Mouse (Mus musculus) cerebellum, postnatal 10 days (tissue): ENCODE measurements around the gene Ehd4.

Source experiments
- DNase-seq, 2 experiments: peaks; one replicate each; pipeline ENCODE4 v3.0.0; 2021; ENCODE audit warnings: mixed read lengths in 2 of 2

Ehd4 gene

GRCm38 (mm10) chr2:120068555-120069465 lies 85.6 kb downstream of the Ehd4 start:
- peak; percentile 64 to 71 for DNase-seq

DNA sequence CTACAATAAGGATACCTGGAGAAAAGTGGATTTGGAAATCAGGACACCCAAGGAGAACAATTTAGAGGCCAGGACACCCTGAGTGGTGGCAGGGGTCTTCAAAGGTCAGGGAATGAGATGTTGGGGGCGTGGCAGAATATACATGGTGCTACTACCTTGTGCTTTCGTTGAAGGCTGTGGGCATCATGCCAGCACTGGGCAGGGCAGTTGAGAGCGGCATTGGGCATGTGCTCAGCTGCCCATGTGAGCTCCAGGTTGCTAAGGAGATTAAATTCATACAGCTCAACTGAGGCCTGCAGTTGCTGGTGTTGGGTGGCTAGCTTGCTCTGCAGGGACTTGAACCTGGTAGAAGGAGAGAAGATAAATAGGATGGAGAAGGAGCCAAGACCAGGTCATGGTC lies 88.2 kb downstream of the Ehd4 start:
- peak; percentile 48 to 52 for DNase-seq

- DNase-seq: no peak
These were observed 89.2 kb downstream of the Ehd4 start for GRCm38 (mm10) chr2:120065243-120065642.

DNA sequence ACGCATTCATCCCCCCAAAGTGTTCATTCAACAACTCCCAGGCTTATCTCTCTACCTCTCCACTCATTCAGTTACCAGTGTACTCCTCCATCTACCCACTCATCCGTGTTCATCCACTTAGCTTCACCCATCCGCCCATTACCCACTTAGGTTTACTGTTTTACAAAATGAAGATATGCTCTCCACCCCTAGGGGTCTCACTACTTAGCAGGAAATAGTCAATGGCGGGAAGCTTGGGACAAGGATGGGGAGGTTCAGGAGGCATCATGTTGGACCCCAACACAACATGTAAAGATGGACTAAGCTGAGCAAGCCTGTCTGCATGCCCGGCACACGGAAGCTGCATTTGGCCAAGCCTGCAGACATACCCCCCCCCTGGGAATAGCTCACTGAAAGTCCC lies 89.8 kb downstream of the Ehd4 start:
- DNase-seq: no peak

- DNase-seq: peak in 1 of 2 experiments; percentile 55
These were observed 92.2 kb downstream of the Ehd4 start for GRCm38 (mm10) chr2:120062248-120062647.

- DNase-seq: no peak
These were observed 93.8 kb downstream of the Ehd4 start for GRCm38 (mm10) chr2:120060651-120061050.

GRCm38 (mm10) chr2:120060190-120060589 lies 94.2 kb downstream of the Ehd4 start:
- DNase-seq: no peak

DNA sequence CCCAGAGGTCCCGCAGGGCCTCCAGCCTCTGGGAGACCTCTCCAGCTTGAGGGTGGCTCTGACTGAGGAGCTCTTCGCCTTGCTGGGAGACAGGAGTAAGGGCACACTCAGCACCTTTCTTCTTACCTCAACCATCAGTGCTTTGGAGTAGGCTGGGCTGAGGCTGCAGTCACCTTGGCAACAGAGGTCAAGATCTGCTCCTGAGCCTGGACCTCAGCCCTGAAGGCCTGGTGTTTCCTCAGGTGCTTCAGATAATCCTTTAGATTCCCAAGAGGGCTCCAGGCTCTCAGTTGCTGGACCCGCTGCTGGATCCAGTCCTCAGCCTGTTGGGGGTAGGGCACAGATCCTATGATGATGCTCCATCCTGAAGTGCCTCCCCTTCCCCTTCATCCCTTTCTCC lies 94.9 kb downstream of the Ehd4 start:
- no peak for DNase-seq

DNA sequence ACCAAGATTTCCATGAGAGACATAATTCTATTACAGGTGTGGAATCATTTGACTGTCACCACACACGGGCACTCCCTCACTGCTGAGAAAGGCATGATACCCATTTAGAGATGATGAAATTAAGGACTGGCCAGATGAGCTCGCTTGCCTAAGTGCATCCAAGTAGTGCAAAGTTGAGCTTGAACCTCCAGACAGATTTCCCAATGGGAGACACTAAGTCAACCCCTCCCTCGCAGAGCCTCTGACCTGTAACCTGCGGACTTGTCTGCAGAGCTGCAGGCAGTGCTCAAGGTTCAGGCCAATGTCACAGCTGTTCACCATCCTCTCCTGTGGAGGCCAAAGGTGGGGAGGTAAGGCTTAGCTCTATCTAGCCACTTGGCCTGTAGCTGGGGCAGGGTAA lies 95.6 kb downstream of the Ehd4 start:
- DNase-seq: no peak

GRCm38 (mm10) chr2:120055923-120056322 lies 98.5 kb downstream of the Ehd4 start:
- peak; percentile 55 to 58 for DNase-seq

GRCm38 (mm10) chr2:120054771-120055552 lies 99.4 kb downstream of the Ehd4 start:
- DNase-seq: peak in 1 of 2 experiments; percentile 60

DNA sequence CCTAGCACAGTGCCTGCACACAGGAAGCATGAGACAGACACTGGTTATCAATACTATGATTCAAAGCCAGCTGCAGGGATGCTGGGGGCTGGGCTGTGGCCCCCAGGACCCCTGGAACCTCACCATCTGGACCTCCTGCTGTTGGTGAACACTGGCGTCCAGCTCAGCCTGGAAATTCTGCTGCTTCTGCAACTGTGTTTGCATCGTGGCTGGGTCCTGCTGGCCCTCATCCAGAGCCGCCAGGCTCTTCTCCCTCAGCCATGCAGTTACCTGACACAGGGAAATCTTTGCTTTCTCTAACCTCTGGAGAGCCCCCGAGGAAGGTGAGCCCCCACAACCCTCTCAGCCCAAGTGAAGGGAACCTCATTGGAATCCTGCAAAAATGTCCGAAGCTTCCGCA lies 103.0 kb downstream of the Ehd4 start:
- peak in 1 of 2 experiments; percentile 51 for DNase-seq

GRCm38 (mm10) chr2:120049632-120050274 lies 104.7 kb downstream of the Ehd4 start:
- DNase-seq: peak; percentile 44 to 64

- no peak for DNase-seq
These were observed 106.2 kb downstream of the Ehd4 start for GRCm38 (mm10) chr2:120048173-120048572.

DNA sequence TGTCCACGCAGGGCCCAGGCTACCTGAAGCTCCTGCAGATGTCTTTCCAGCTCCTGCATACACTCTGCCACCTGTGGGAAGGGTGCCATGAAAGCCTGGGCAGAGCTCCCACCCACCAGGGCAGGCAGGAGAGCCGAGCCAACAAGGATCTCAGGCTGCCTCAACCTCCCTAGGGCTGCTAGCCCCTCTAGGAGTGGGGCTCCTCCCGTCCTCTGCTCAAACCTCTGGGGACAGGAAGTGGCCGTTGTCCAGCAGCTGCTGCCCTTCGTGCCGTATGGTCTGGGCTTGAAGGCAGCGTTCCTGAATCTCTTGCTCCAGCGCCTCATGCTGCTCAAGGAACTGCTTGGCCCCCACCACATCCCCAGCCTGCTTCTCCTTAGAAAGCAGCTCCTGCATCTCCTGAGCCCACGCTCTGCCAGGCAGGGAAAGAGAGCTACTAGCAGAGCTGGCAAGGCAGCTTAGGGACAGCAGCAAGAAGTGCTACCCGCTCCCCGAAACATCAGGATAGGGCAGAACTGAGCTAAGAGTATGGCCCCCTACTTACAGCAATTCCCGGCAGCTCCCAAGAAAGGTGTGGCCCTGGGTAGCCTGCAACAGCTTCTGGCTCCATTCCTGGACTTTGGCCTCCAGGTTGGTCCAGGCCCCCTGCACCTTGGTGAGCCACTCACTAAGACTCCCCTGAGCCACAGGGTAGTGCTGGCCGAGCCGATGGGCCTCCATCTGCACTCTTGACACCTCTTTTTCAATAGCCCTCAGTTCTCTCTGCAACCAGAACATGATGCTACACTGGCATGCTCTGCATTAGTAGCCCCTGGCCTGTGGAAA lies 107.7 kb downstream of the Ehd4 start:
- peak; percentile 52 to 53 for DNase-seq

GRCm38 (mm10) chr2:120044676-120045075 lies 109.7 kb downstream of the Ehd4 start:
- peak; percentile 54 to 70 for DNase-seq

GRCm38 (mm10) chr2:120044101-120044603 lies 110.3 kb downstream of the Ehd4 start:
- DNase-seq: no peak

DNA sequence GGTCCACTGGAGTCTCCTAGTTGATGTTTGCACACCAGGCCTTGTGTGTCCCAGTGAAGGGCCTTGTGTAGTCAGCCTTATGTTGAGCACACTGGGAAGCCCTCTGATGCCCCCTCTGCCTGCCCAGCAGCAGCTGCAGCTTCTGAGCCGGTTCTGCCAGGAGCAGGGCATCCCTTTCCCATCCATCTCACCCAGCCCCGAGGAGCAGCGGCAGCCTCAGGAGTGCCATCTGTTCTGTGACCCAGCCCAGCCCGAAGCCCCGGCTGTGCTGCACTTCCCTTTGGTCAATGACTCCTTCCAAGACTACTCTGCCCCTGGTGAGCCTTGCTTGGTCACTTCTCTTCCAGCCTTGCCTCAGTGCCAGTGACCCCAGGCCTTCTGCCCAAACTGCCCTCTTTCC lies 113.4 kb downstream of the Ehd4 start:
- DNase-seq: peak; percentile 34 to 48
